Comparison of ENCODE assay signal across 7 mouse cellular contexts in the genomic region with DNA sequence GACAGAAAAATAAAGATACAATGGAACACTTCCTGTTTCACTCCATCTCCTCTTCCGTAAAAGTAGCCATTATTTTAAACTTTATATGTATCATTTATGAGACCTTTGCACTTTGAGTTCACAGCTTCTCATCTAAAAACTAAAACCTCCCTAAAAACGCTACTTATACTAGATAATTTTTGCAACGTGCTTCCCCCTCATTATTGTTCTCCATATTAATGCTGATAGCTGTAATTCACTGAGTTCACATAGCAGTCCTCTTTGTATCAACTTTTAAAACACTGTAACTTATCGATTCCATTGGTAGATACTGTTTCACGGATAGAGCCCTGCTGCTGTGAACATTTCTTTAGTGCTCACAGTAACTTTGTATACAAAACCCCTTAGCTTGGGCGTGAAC. TPM values are rescaled to one million over a fixed set of nuclear protein-coding genes. Genes with fewer than 3 reads are reported as not detected.
DNase-seq lines count a peak whose midpoint lies in the region; ATAC-seq lines count a peak whose summit lies in the region.

No protein-coding gene starts in this region.

- H3K4me2 ChIP-seq in lung, embryonic 16.5 days (ENCODE audit: low read depth, low read length), result peak overlapping the region; percentile 85
- H3K4me2 ChIP-seq in forebrain, embryonic 11.5 days (ENCODE audit: low read depth, low read length, severe bottlenecking), result peak overlapping the region; percentile 67
- H3K4me2 ChIP-seq in limb, embryonic 13.5 days (replicated peaks), result peak overlapping the region; percentile 74
- peak overlapping the region; percentile 78 for H3K4me2 ChIP-seq in stomach, embryonic 14.5 days (replicated peaks; ENCODE audit: low read depth, low read length)

- peaks cover 7% of the 10 kb centered on the region for H3K4me1 ChIP-seq in lung, embryonic 16.5 days (replicated peaks; ENCODE audit: control insufficient read depth, insufficient read depth, low read length)
- peaks cover 7% of the 10 kb centered on the region; the same call in 1 of the 2 replicates for H3K4me1 ChIP-seq in forebrain, embryonic 11.5 days (replicated peaks; ENCODE audit: control insufficient read depth, insufficient read depth, low read length)
- peaks cover 21% of the 10 kb centered on the region for H3K4me1 ChIP-seq in limb, embryonic 13.5 days
- peaks cover 13% of the 10 kb centered on the region for H3K4me1 ChIP-seq in stomach, embryonic 14.5 days (ENCODE audit: control insufficient read depth, insufficient read depth, low read length)

- peak overlapping the region; percentile 90 for H3K9ac ChIP-seq in lung, embryonic 16.5 days (ENCODE audit: low read length)
- peak overlapping the region; percentile 95 for H3K9ac ChIP-seq in forebrain, embryonic 11.5 days (ENCODE audit: low read length)
- H3K9ac ChIP-seq in limb, embryonic 13.5 days, result peak overlapping the region; percentile 99
- peak overlapping the region; percentile 96 for H3K9ac ChIP-seq in stomach, embryonic 14.5 days (replicated peaks; ENCODE audit: low read depth, low read length)

- H3K36me3 ChIP-seq in lung, embryonic 16.5 days (ENCODE audit: control insufficient read depth, insufficient read depth, low read length), result no peaks in the 10 kb centered on the region
- no peaks in the 10 kb centered on the region for H3K36me3 ChIP-seq in forebrain, embryonic 11.5 days (ENCODE audit: control insufficient read depth, insufficient read depth, low read length)
- no peaks in the 10 kb centered on the region for H3K36me3 ChIP-seq in limb, embryonic 13.5 days
- H3K36me3 ChIP-seq in stomach, embryonic 14.5 days (ENCODE audit: control insufficient read depth, insufficient read depth, low read length), result no peaks in the 10 kb centered on the region

- H3K27me3 ChIP-seq in lung, embryonic 16.5 days (ENCODE audit: control insufficient read depth, insufficient read depth, low read depth, low read length), result no peaks in the 10 kb centered on the region
- no peaks in the 10 kb centered on the region for H3K27me3 ChIP-seq in forebrain, embryonic 11.5 days (ENCODE audit: control insufficient read depth, insufficient read depth, low read length)
- H3K27me3 ChIP-seq in limb, embryonic 13.5 days, result no peaks in the 10 kb centered on the region
- H3K27me3 ChIP-seq in stomach, embryonic 14.5 days (ENCODE audit: control insufficient read depth, insufficient read depth, low read length), result no peaks in the 10 kb centered on the region

- H3K27ac ChIP-seq in lung, embryonic 16.5 days (ENCODE audit: low read length), result peak overlapping the region; percentile 98
- H3K27ac ChIP-seq in forebrain, embryonic 11.5 days (ENCODE audit: low read depth, low read length), result peak overlapping the region; percentile 98
- peak overlapping the region; percentile 99 for H3K27ac ChIP-seq in limb, embryonic 13.5 days
- peak overlapping the region; percentile 99 for H3K27ac ChIP-seq in stomach, embryonic 14.5 days (ENCODE audit: low read length)

- ATAC-seq in lung, embryonic 16.5 days (ENCODE audit: low read depth), result no peak
- ATAC-seq in forebrain, embryonic 11.5 days (replicated peaks; ENCODE audit: low FRiP score), result no peak
- ATAC-seq in limb, embryonic 13.5 days (ENCODE audit: low FRiP score, low read depth), result no peak
- no peak for ATAC-seq in stomach, embryonic 14.5 days (ENCODE audit: insufficient number of reproducible peaks, insufficient read depth, low FRiP score, low read depth)

- WGBS in lung, embryonic 16.5 days, result 3% methylated on average over 6 of the region's 6 CpGs
- 17% methylated on average over 6 of the region's 6 CpGs for WGBS in forebrain, embryonic 11.5 days
- 10% methylated on average over 6 of the region's 6 CpGs for WGBS in limb, embryonic 13.5 days
- WGBS in stomach, embryonic 14.5 days, result 5% methylated on average over 6 of the region's 6 CpGs

- DNase-seq in lung, postnatal 36 days, result no peak
- DNase-seq in forebrain, embryonic 11.5 days (ENCODE audit: low spot score), result no peak
- DNase-seq in natural killer cell, adult 2 months (ENCODE audit: low spot score in 2 of 2), result no peak
- no peak for DNase-seq in cerebellum, postnatal 4 days (ENCODE audit: low spot score in 2 of 2)

- peak overlapping the region; percentile 100 for H3K4me3 ChIP-seq in lung, embryonic 16.5 days (ENCODE audit: low read length)
- peak overlapping the region; percentile 96 for H3K4me3 ChIP-seq in forebrain, embryonic 11.5 days (ENCODE audit: low read depth, low read length)
- peak overlapping the region; percentile 98 for H3K4me3 ChIP-seq in limb, embryonic 13.5 days
- peak overlapping the region; percentile 99 for H3K4me3 ChIP-seq in stomach, embryonic 14.5 days (ENCODE audit: low read depth, low read length)

- no peaks in the 10 kb centered on the region for H3K9me3 ChIP-seq in lung, embryonic 16.5 days (ENCODE audit: control insufficient read depth, low read length)
- H3K9me3 ChIP-seq in forebrain, embryonic 11.5 days (ENCODE audit: control insufficient read depth, low read length), result no peaks in the 10 kb centered on the region
- H3K9me3 ChIP-seq in limb, embryonic 13.5 days, result no peaks in the 10 kb centered on the region
- no peaks in the 10 kb centered on the region for H3K9me3 ChIP-seq in stomach, embryonic 14.5 days (ENCODE audit: control insufficient read depth, low read depth, low read length)

RNA-seq across cellular contexts. Expression of gene Sept7, which starts 1.1 kb away (rescaled TPM):
- 302 and 327 TPM in 2 replicates for polyA plus RNA-seq in lung, embryonic 16.5 days (2015; fragmentation: Nextera tagmentation; extraction: Ambion mirVana)
- polyA plus RNA-seq in forebrain, embryonic 11.5 days (2014; fragmentation: Nextera tagmentation; extraction: Ambion mirVana), result 270 and 288 TPM in 2 replicates
- polyA plus RNA-seq in limb, embryonic 13.5 days (2015; fragmentation: Nextera tagmentation; extraction: Ambion mirVana), result 320 and 324 TPM in 2 replicates
- polyA plus RNA-seq in stomach, embryonic 14.5 days (2014; fragmentation: Nextera tagmentation; extraction: Ambion mirVana), result 288 and 302 TPM in 2 replicates
